Mouse (Mus musculus): ENCODE measurements at regions not wholly inside any gene's neighbourhood (a gene's known extent, or its start where the extent isn't known, plus 50 kb on each side); places are given as distances from the start of the nearest gene placed in this dataset.

- H3K9me3 ChIP-seq = no peaks in the 10 kb centered on the region
- 39% methylated on average over 5 of the region's 5 CpGs for WGBS
- peaks cover 89% of the 10 kb centered on the region for H3K27me3 ChIP-seq (ENCODE audit: poor library complexity, severe bottlenecking)
- no peak overlapping the region for H3K27ac ChIP-seq
- H3K4me1 ChIP-seq = peaks cover 39% of the 10 kb centered on the region
- H3K4me3 ChIP-seq = no peak overlapping the region
- DNase-seq (ENCODE audit: extremely low spot score, low spot score) = no peak
- no peaks in the 10 kb centered on the region for H3K36me3 ChIP-seq (replicated peaks)
Measured at GRCm38 (mm10) chr19:14124250-14124827, 211.0 kb downstream of the Olfr1505 start.

- 61% methylated on average over 5 of the region's 5 CpGs for WGBS
- H3K27me3 ChIP-seq (ENCODE audit: poor library complexity, severe bottlenecking) = peaks cover 83% of the 10 kb centered on the region
- H3K9me3 ChIP-seq = no peaks in the 10 kb centered on the region
- no peak overlapping the region for H3K4me3 ChIP-seq
- peaks cover 43% of the 10 kb centered on the region for H3K4me1 ChIP-seq
- no peaks in the 10 kb centered on the region for H3K36me3 ChIP-seq (replicated peaks)
- DNase-seq (ENCODE audit: extremely low spot score, low spot score) = no peak
- H3K27ac ChIP-seq = no peak overlapping the region
Measured at GRCm38 (mm10) chr19:14124986-14125385, 211.7 kb downstream of the Olfr1505 start.

GRCm38 (mm10) chr19:14128397-14129209, 215.3 kb downstream of the Olfr1505 start:
- Histone ChIP-seq H3K27me3 (ENCODE audit: poor library complexity, severe bottlenecking) (peaks cover 52% of the 10 kb centered on the region), H3K4me1 (peaks cover 37% of the 10 kb centered on the region), H3K4me3 (no peak overlapping the region), H3K9me3 (no peaks in the 10 kb centered on the region), H3K36me3 (replicated peaks) (no peaks in the 10 kb centered on the region), H3K27ac (no peak overlapping the region)
- 11% methylated on average over 8 of the region's 8 CpGs for WGBS
- peak; percentile 17 for DNase-seq (ENCODE audit: extremely low spot score, low spot score)

GRCm38 (mm10) chr19:14161217-14161616, 247.9 kb downstream of the Olfr1505 start:
- Histone ChIP-seq H3K4me1 (peaks cover 37% of the 10 kb centered on the region), H3K4me3 (no peak overlapping the region), H3K27me3 (ENCODE audit: poor library complexity, severe bottlenecking) (peaks cover 41% of the 10 kb centered on the region), H3K27ac (no peak overlapping the region), H3K9me3 (no peaks in the 10 kb centered on the region), H3K36me3 (replicated peaks) (no peaks in the 10 kb centered on the region)
- WGBS = 71% methylated on average over 3 of the region's 3 CpGs
- DNase-seq (ENCODE audit: extremely low spot score, low spot score) = no peak

GRCm38 (mm10) chr19:14162773-14163172, 249.4 kb downstream of the Olfr1505 start:
- Histone ChIP-seq H3K27me3 (ENCODE audit: poor library complexity, severe bottlenecking) (peaks cover 48% of the 10 kb centered on the region), H3K4me1 (peaks cover 31% of the 10 kb centered on the region)
- 42% methylated on average over 4 of the region's 4 CpGs for WGBS

GRCm38 (mm10) chr19:14165775-14166174, 252.4 kb downstream of the Olfr1505 start:
- H3K27me3 ChIP-seq (ENCODE audit: poor library complexity, severe bottlenecking) = peaks cover 28% of the 10 kb centered on the region; the same call in 1 of the 2 replicates
- peaks cover 31% of the 10 kb centered on the region for H3K4me1 ChIP-seq
- no peak overlapping the region for H3K27ac ChIP-seq
- no peak for DNase-seq (ENCODE audit: extremely low spot score, low spot score)
- H3K36me3 ChIP-seq (replicated peaks) = no peaks in the 10 kb centered on the region
- H3K9me3 ChIP-seq = no peaks in the 10 kb centered on the region
- WGBS = 46% methylated on average over 2 of the region's 2 CpGs
- no peak overlapping the region for H3K4me3 ChIP-seq

More at GRCm38 (mm10) chr19:14162773-14163172, 249.4 kb downstream of the Olfr1505 start:
- Histone ChIP-seq H3K4me3 (no peak overlapping the region), H3K27ac (no peak overlapping the region), H3K9me3 (no peaks in the 10 kb centered on the region), H3K36me3 (replicated peaks) (no peaks in the 10 kb centered on the region)
- no peak for DNase-seq (ENCODE audit: extremely low spot score, low spot score)

GRCm38 (mm10) chr19:14180244-14180643, 266.9 kb downstream of the Olfr1505 start:
- Histone ChIP-seq H3K27me3 (ENCODE audit: poor library complexity, severe bottlenecking) (peaks cover 5% of the 10 kb centered on the region; the same call in 1 of the 2 replicates), H3K4me1 (peaks cover 21% of the 10 kb centered on the region), H3K36me3 (replicated peaks) (no peaks in the 10 kb centered on the region), H3K27ac (no peak overlapping the region), H3K4me3 (no peak overlapping the region), H3K9me3 (no peaks in the 10 kb centered on the region)
- WGBS = 10% methylated on average over 4 of the region's 4 CpGs
- no peak for DNase-seq (ENCODE audit: extremely low spot score, low spot score)

GRCm38 (mm10) chr19:14180956-14181355, 267.6 kb downstream of the Olfr1505 start:
- Histone ChIP-seq H3K4me1 (peaks cover 21% of the 10 kb centered on the region), H3K27ac (no peak overlapping the region), H3K4me3 (no peak overlapping the region), H3K36me3 (replicated peaks) (no peaks in the 10 kb centered on the region), H3K27me3 (ENCODE audit: poor library complexity, severe bottlenecking) (peaks cover 5% of the 10 kb centered on the region; the same call in 1 of the 2 replicates), H3K9me3 (no peaks in the 10 kb centered on the region)
- no peak for DNase-seq (ENCODE audit: extremely low spot score, low spot score)
- WGBS = 65% methylated on average over 3 of the region's 3 CpGs

- no peak overlapping the region for H3K4me3 ChIP-seq
- H3K4me1 ChIP-seq = peaks cover 21% of the 10 kb centered on the region
- no peak overlapping the region for H3K27ac ChIP-seq
- peaks cover 5% of the 10 kb centered on the region; the same call in 1 of the 2 replicates for H3K27me3 ChIP-seq (ENCODE audit: poor library complexity, severe bottlenecking)
- no peaks in the 10 kb centered on the region for H3K36me3 ChIP-seq (replicated peaks)
- H3K9me3 ChIP-seq = no peaks in the 10 kb centered on the region
- DNase-seq (ENCODE audit: extremely low spot score, low spot score) = no peak
- 67% methylated on average over 6 of the region's 6 CpGs for WGBS
Measured at GRCm38 (mm10) chr19:14181661-14182415, 268.5 kb downstream of the Olfr1505 start.

- H3K4me3 ChIP-seq = no peak overlapping the region
- no peaks in the 10 kb centered on the region for H3K9me3 ChIP-seq
- no peaks in the 10 kb centered on the region for H3K4me1 ChIP-seq
- H3K36me3 ChIP-seq (replicated peaks) = no peaks in the 10 kb centered on the region
- WGBS = 97% methylated on average over 3 of the region's 3 CpGs
- no peak overlapping the region for H3K27ac ChIP-seq
- no peaks in the 10 kb centered on the region for H3K27me3 ChIP-seq (ENCODE audit: poor library complexity, severe bottlenecking)
- no peak for DNase-seq (ENCODE audit: extremely low spot score, low spot score)
Measured at GRCm38 (mm10) chr19:14191820-14192219, 278.5 kb downstream of the Olfr1505 start.

GRCm38 (mm10) chr19:14197864-14198263, 284.5 kb downstream of the Olfr1505 start:
- no peak for DNase-seq (ENCODE audit: extremely low spot score, low spot score)
- 91% methylated on average over 3 of the region's 3 CpGs for WGBS
- no peaks in the 10 kb centered on the region for H3K4me1 ChIP-seq

GRCm38 (mm10) chr19:14220507-14220909, 307.2 kb downstream of the Olfr1505 start:
- 86% methylated on average over 4 of the region's 4 CpGs for WGBS
- peaks cover 8% of the 10 kb centered on the region for H3K27me3 ChIP-seq (ENCODE audit: poor library complexity, severe bottlenecking)
- no peak for DNase-seq (ENCODE audit: extremely low spot score, low spot score)
- no peak overlapping the region for H3K27ac ChIP-seq
- peaks cover 6% of the 10 kb centered on the region for H3K4me1 ChIP-seq
- H3K4me3 ChIP-seq = no peak overlapping the region
- no peaks in the 10 kb centered on the region for H3K9me3 ChIP-seq
- no peaks in the 10 kb centered on the region for H3K36me3 ChIP-seq (replicated peaks)

More at GRCm38 (mm10) chr19:14197864-14198263, 284.5 kb downstream of the Olfr1505 start:
- H3K36me3 ChIP-seq (replicated peaks) = no peaks in the 10 kb centered on the region
- no peaks in the 10 kb centered on the region for H3K9me3 ChIP-seq
- no peak overlapping the region for H3K27ac ChIP-seq
- no peaks in the 10 kb centered on the region for H3K27me3 ChIP-seq (ENCODE audit: poor library complexity, severe bottlenecking)
- no peak overlapping the region for H3K4me3 ChIP-seq

Data from forebrain, embryonic 10.5 days (tissue).